Mouse (Mus musculus): ENCODE data around the gene Olfr62. TPM values are rescaled to one million over a fixed set of nuclear protein-coding genes. Genes with fewer than 3 reads are reported as not detected.

Gene Olfr62
- polyA plus RNA-seq (2012; rRNA removed) (not detected in 2 replicates), polyA plus RNA-seq (2014; fragmentation: Nextera tagmentation; extraction: Ambion mirVana) (not detected in 2 replicates)

DNA sequence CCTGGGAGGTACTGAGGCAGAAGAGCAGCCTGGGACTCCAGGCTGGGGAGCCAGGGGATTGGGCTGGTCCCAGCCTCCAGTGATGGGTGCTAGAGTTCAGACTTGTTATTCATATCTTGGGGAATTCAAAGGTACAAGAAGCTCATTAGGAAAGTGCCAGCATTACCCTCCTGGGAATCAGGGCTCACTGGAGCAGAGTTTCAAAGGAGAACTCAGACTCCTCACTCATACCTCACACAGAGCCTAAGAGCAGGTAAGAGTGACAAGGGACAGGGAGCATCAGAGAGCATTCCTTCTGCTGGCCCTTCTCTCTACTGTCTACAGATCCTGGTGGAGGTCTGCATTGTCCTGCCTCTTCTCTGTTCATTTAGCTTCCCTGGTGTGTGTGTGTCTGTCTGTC is at the start of gene Olfr62:
Olfr62 (plus strand) TSS at position 301 of the 400 bp plus-strand sequence.
- Histone ChIP-seq H3K27me3 (ENCODE audit: control insufficient read depth, insufficient read depth, low read length) (no peaks in the 10 kb centered on the region), H3K4me3 (ENCODE audit: insufficient read depth in 1 of 2, low read depth in 2 of 2, low read length in 2 of 2) (no peak within 1 kb of the TSS), H3K9me3 (ENCODE audit: control insufficient read depth, low read length) (no peaks in the 10 kb centered on the region), H3K4me2 (ENCODE audit: low read depth) (no peak within 1 kb of the TSS), H3K9ac (replicated peaks) (no peak within 1 kb of the TSS), H3K27ac (no peak within 1 kb of the TSS), H3K36me3 (replicated peaks; ENCODE audit: control insufficient read depth, insufficient read depth, low read depth) (no peaks in the 10 kb centered on the region), H3K4me1 (replicated peaks; ENCODE audit: control insufficient read depth in 2 of 2, insufficient read depth in 2 of 2, low read length in 1 of 2) (no peaks in the 10 kb centered on the region)
- TF ChIP-seq EP300 (IDR thresholded peaks at IDR 0.05; ENCODE audit: low read depth) (no peak), CTCF (IDR thresholded peaks at IDR 0.05; ENCODE audit: low read depth) (no peak)
- no peak for ATAC-seq (ENCODE audit: insufficient read depth)
- no peak for DNase-seq (ENCODE audit: low read depth in 3 of 3, low spot score in 3 of 3)

DNA sequence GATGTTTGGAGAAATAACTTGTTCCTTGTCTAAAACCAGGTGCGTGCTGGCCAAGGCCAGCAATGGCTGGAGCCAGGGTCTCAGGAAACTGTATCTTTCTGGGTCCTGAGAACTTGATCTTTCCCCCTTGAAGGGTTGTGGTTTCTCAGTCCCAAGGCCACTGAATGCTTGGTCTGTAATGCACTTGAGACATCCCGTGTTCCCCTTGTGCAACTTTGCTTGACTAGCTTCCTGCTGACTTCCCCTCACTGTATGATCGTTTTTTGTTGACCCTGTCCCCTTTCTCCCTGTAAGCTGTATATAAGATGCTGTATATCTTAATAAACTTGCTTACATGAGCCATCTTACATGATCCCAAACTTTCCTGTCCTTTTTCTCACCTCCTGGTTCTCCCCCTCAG is 48.9 kb upstream of the Olfr62 start:
- 0 out of 4 replicates have a peak, but pooled peaks cover 0 to 2% of the 10 kb centered on the region in 2 experiments for H3K4me1 ChIP-seq (replicated peaks; ENCODE audit: control insufficient read depth in 2 of 2, insufficient read depth in 2 of 2, low read length in 1 of 2)
- ATAC-seq (ENCODE audit: insufficient read depth), result no peak
- DNase-seq (ENCODE audit: low read depth in 3 of 3, low spot score in 3 of 3), result no peak
- no peak overlapping the region for H3K27ac ChIP-seq
- no peaks in the 10 kb centered on the region for H3K27me3 ChIP-seq (ENCODE audit: control insufficient read depth, insufficient read depth, low read length)
- H3K4me2 ChIP-seq (ENCODE audit: low read depth), result no peak overlapping the region
- H3K9ac ChIP-seq (replicated peaks), result no peak overlapping the region
- WGBS (ENCODE audit: insufficient replicate concordance), result 16% methylated on average over 3 of the region's 3 CpGs
- no peaks in the 10 kb centered on the region for H3K9me3 ChIP-seq (ENCODE audit: control insufficient read depth, low read length)
- no peak overlapping the region for H3K4me3 ChIP-seq (ENCODE audit: insufficient read depth in 1 of 2, low read depth in 2 of 2, low read length in 2 of 2)
- no peak for TF ChIP-seq CTCF (IDR thresholded peaks at IDR 0.05; ENCODE audit: low read depth)
- no peak for TF ChIP-seq EP300 (IDR thresholded peaks at IDR 0.05; ENCODE audit: low read depth)
- no peaks in the 10 kb centered on the region for H3K36me3 ChIP-seq (replicated peaks; ENCODE audit: control insufficient read depth, insufficient read depth, low read depth)

DNA sequence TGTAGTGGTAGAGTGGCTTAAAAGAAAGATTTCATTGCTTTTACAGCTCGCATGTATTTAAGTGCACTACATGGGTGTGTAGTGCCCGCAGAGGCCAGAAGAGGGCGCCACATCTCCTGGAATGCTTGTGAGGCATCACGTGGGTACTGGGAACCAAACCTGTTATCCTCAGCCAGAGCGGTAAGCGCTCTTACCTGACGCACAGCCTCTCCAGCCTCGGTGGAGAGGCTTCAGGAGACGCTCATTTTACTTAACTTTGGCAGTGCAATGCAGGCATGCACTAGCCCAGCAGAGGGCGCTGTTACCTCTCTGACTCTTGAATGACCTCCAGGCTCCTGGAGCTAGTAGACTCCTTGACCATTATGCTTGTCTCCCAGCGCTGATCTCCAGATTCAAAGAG is 46.1 kb upstream of the Olfr62 start:
- H3K27me3 ChIP-seq (ENCODE audit: control insufficient read depth, insufficient read depth, low read length), result no peaks in the 10 kb centered on the region
- no peak for ATAC-seq (ENCODE audit: insufficient read depth)

GRCm38 (mm10) chr4:118615412-118615811 is 43.3 kb upstream of the Olfr62 start:
- no peak overlapping the region for H3K9ac ChIP-seq (replicated peaks)
- no peak overlapping the region for H3K4me3 ChIP-seq (ENCODE audit: insufficient read depth in 1 of 2, low read depth in 2 of 2, low read length in 2 of 2)
- H3K4me2 ChIP-seq (ENCODE audit: low read depth), result no peak overlapping the region
- H3K4me1 ChIP-seq (replicated peaks; ENCODE audit: control insufficient read depth in 2 of 2, insufficient read depth in 2 of 2, low read length in 1 of 2), result peaks cover 2% of the 10 kb centered on the region in 2 experiments; a peak in 1 of 4 replicates
- ATAC-seq (ENCODE audit: insufficient read depth) (no peak), DNase-seq (ENCODE audit: low read depth in 3 of 3, low spot score in 3 of 3) (no peak)
- no peak overlapping the region for H3K27ac ChIP-seq
- WGBS (ENCODE audit: insufficient replicate concordance), result 73% methylated on average over 11 of the region's 11 CpGs
- H3K9me3 ChIP-seq (ENCODE audit: control insufficient read depth, low read length), result no peaks in the 10 kb centered on the region
- H3K36me3 ChIP-seq (replicated peaks; ENCODE audit: control insufficient read depth, insufficient read depth, low read depth), result no peaks in the 10 kb centered on the region
- TF ChIP-seq EP300 (IDR thresholded peaks at IDR 0.05; ENCODE audit: low read depth), result no peak
- no peak for TF ChIP-seq CTCF (IDR thresholded peaks at IDR 0.05; ENCODE audit: low read depth)
- no peaks in the 10 kb centered on the region for H3K27me3 ChIP-seq (ENCODE audit: control insufficient read depth, insufficient read depth, low read length)

More for the DNA sequence above, 46.1 kb upstream of the Olfr62 start:
- no peaks in the 10 kb centered on the region for H3K9me3 ChIP-seq (ENCODE audit: control insufficient read depth, low read length)
- H3K36me3 ChIP-seq (replicated peaks; ENCODE audit: control insufficient read depth, insufficient read depth, low read depth), result no peaks in the 10 kb centered on the region
- no peak overlapping the region for H3K9ac ChIP-seq (replicated peaks)
- no peak overlapping the region for H3K4me2 ChIP-seq (ENCODE audit: low read depth)
- TF ChIP-seq CTCF (IDR thresholded peaks at IDR 0.05; ENCODE audit: low read depth) (peak; percentile 80), EP300 (IDR thresholded peaks at IDR 0.05; ENCODE audit: low read depth) (no peak)
- DNase-seq (ENCODE audit: low read depth in 3 of 3, low spot score in 3 of 3), result peak in 2 of 3 experiments; percentile 20 to 30
- WGBS (ENCODE audit: insufficient replicate concordance), result 17% methylated on average over 11 of the region's 11 CpGs
- H3K4me1 ChIP-seq (replicated peaks; ENCODE audit: control insufficient read depth in 2 of 2, insufficient read depth in 2 of 2, low read length in 1 of 2), result 0 out of 4 replicates have a peak, but pooled peaks cover 0 to 2% of the 10 kb centered on the region in 2 experiments
- no peak overlapping the region for H3K4me3 ChIP-seq (ENCODE audit: insufficient read depth in 1 of 2, low read depth in 2 of 2, low read length in 2 of 2)
- H3K27ac ChIP-seq, result no peak overlapping the region

- Histone ChIP-seq H3K36me3 (replicated peaks; ENCODE audit: control insufficient read depth, insufficient read depth, low read depth) (peaks cover 16% of the 10 kb centered on the region), H3K9ac (replicated peaks) (peak within 1 kb of the TSS; percentile 74), H3K4me2 (ENCODE audit: low read depth) (peak within 1 kb of the TSS; percentile 84), H3K4me1 (replicated peaks; ENCODE audit: control insufficient read depth in 2 of 2, insufficient read depth in 2 of 2, low read length in 1 of 2) (peaks cover 7 to 12% of the 10 kb centered on the region in 2 experiments; a peak in 3 of 4 replicates), H3K4me3 (ENCODE audit: insufficient read depth in 1 of 2, low read depth in 2 of 2, low read length in 2 of 2) (peak within 1 kb of the TSS; percentile 73 to 78), H3K27ac (no peak within 1 kb of the TSS), H3K9me3 (ENCODE audit: control insufficient read depth, low read length) (no peaks in the 10 kb centered on the region), H3K27me3 (ENCODE audit: control insufficient read depth, insufficient read depth, low read length) (no peaks in the 10 kb centered on the region)
- 1% methylated on average over 35 of the region's 41 CpGs for WGBS (ENCODE audit: insufficient replicate concordance)
- TF ChIP-seq EP300 (IDR thresholded peaks at IDR 0.05; ENCODE audit: low read depth), result no peak
- TF ChIP-seq CTCF (IDR thresholded peaks at IDR 0.05; ENCODE audit: low read depth), result no peak
- ATAC-seq (ENCODE audit: insufficient read depth) (peak; percentile 92), DNase-seq (ENCODE audit: low read depth in 3 of 3, low spot score in 3 of 3) (peak; percentile 90 to 94 (median 90))
Measured at GRCm38 (mm10) chr4:118620279-118620966, 38.3 kb upstream of the Olfr62 start, which contains the start of the genes Cfap57 and Ebna1bp2. Gene Cfap57 (minus strand): TSS chr4:118620777. Gene Ebna1bp2 (plus strand): TSS chr4:118620799.
